11 mouse cellular contexts compared by ENCODE assay signal in genomic region chr19:25123031-25123430, GRCm38 (mm10).
DNase-seq lines count a peak whose midpoint lies in the region; ATAC-seq lines count a peak whose summit lies in the region.
"Had no signal": no experiment of that assay in that cellular context is flagged by ENCODE, and none has a peak within 500 bp of the region (broad histone marks: within the 10 kb centered on the region; RNA-seq: fewer than 3 reads in every experiment).

No protein-coding gene starts in this region.

- peak; percentile 18 for DNase-seq in kidney, postnatal 14 days
- no peak for DNase-seq in kidney, adult 18-20 months
- peak; percentile 12 for DNase-seq in layer of hippocampus, adult 11-12 months (ENCODE audit: low spot score)
- no peak for DNase-seq in hindbrain, embryonic 14.5 days (ENCODE audit: low spot score)
- no peak for DNase-seq in liver

- H3K27ac ChIP-seq in heart, embryonic 11.5 days (ENCODE audit: low read depth, low read length): no peak overlapping the region
- H3K27ac ChIP-seq in midbrain, embryonic 16.5 days (ENCODE audit: low read length): no peak overlapping the region
- H3K27ac ChIP-seq in hindbrain, embryonic 14.5 days: no peak overlapping the region; the same call in 1 of the 2 replicates
- H3K27ac ChIP-seq: liver, embryonic 14.5 days had no signal

- no peak for ATAC-seq in heart, embryonic 11.5 days (replicated peaks; ENCODE audit: insufficient number of reproducible peaks, low FRiP score, low TSS enrichment)
- ATAC-seq in megakaryocyte progenitor cell, adult 5-6 weeks (replicated peaks; ENCODE audit: poor library complexity): 0 out of 2 replicates have a peak, but pooled peaks have one; percentile 23
- ATAC-seq in midbrain, embryonic 16.5 days: no peak
- ATAC-seq in hindbrain, embryonic 14.5 days (ENCODE audit: low FRiP score): no peak
- ATAC-seq: inflammation-experienced regulatory T-cells, adult 6 months had no signal

- no peak overlapping the region for H3K9ac ChIP-seq in heart, embryonic 11.5 days (ENCODE audit: low read depth, low read length)
- H3K9ac ChIP-seq in midbrain, embryonic 16.5 days (ENCODE audit: low read depth, low read length): no peak overlapping the region
- no peak overlapping the region for H3K9ac ChIP-seq in hindbrain, embryonic 14.5 days
- H3K9ac ChIP-seq: liver, embryonic 14.5 days had no signal

- no peaks in the 10 kb centered on the region for H3K36me3 ChIP-seq in heart, embryonic 11.5 days (ENCODE audit: control insufficient read depth, insufficient read depth, low read length)
- H3K36me3 ChIP-seq in midbrain, embryonic 16.5 days (ENCODE audit: control insufficient read depth, insufficient read depth, low read length): no peaks in the 10 kb centered on the region
- no peaks in the 10 kb centered on the region for H3K36me3 ChIP-seq in hindbrain, embryonic 14.5 days (replicated peaks; ENCODE audit: control insufficient read depth, insufficient read depth)
- H3K36me3 ChIP-seq: G1E had no signal

- H3K4me1 ChIP-seq in heart, embryonic 11.5 days (ENCODE audit: control insufficient read depth, insufficient read depth, low read length): peaks cover 6% of the 10 kb centered on the region; the same call in 1 of the 2 replicates
- H3K4me1 ChIP-seq in midbrain, embryonic 16.5 days (ENCODE audit: control insufficient read depth, insufficient read depth, low read length): no peaks in the 10 kb centered on the region
- H3K4me1 ChIP-seq in hindbrain, embryonic 14.5 days (replicated peaks; ENCODE audit: control insufficient read depth, insufficient read depth, low read length): no peaks in the 10 kb centered on the region

- H3K4me3 ChIP-seq in heart, embryonic 11.5 days (ENCODE audit: low read depth, low read length): peak overlapping the region; percentile 6; the same call in 1 of the 2 replicates
- H3K4me3 ChIP-seq in midbrain, embryonic 16.5 days (ENCODE audit: low read depth, low read length): no peak overlapping the region
- H3K4me3 ChIP-seq in hindbrain, embryonic 14.5 days (replicated peaks; ENCODE audit: low read length): no peak overlapping the region

- 32% methylated on average over 13 of the region's 13 CpGs for WGBS in heart, embryonic 11.5 days (ENCODE audit: insufficient replicate concordance)
- WGBS in midbrain, embryonic 16.5 days: 76% methylated on average over 13 of the region's 13 CpGs
- WGBS in hindbrain, embryonic 14.5 days: 70% methylated on average over 13 of the region's 13 CpGs

- peak overlapping the region; percentile 52 for H3K4me2 ChIP-seq in heart, embryonic 11.5 days
- no peak overlapping the region for H3K4me2 ChIP-seq in midbrain, embryonic 16.5 days (ENCODE audit: low read length)
- no peak overlapping the region for H3K4me2 ChIP-seq in hindbrain, embryonic 14.5 days (replicated peaks)

- H3K27me3 ChIP-seq in heart, embryonic 11.5 days (ENCODE audit: control insufficient read depth, insufficient read depth, low read length): no peaks in the 10 kb centered on the region
- no peaks in the 10 kb centered on the region for H3K27me3 ChIP-seq in midbrain, embryonic 16.5 days (ENCODE audit: control insufficient read depth, insufficient read depth, low read depth, low read length)
- no peaks in the 10 kb centered on the region for H3K27me3 ChIP-seq in hindbrain, embryonic 14.5 days (ENCODE audit: control insufficient read depth, insufficient read depth, low read length)

- no peaks in the 10 kb centered on the region for H3K9me3 ChIP-seq in heart, embryonic 11.5 days (replicated peaks; ENCODE audit: control insufficient read depth, low read length)
- H3K9me3 ChIP-seq in midbrain, embryonic 16.5 days (replicated peaks; ENCODE audit: control insufficient read depth, low read length, poor library complexity, severe bottlenecking): no peaks in the 10 kb centered on the region
- H3K9me3 ChIP-seq in hindbrain, embryonic 14.5 days (ENCODE audit: control insufficient read depth, low read length): no peaks in the 10 kb centered on the region

Comparison
In these comparisons a context has a peak if more than half of its experiments do, and no peak if none do; other contexts are left out.
1. DNase-seq: peak in kidney, postnatal 14 days (single experiment) and layer of hippocampus, adult 11-12 months (single experiment); none in kidney, adult 18-20 months (single experiment), hindbrain, embryonic 14.5 days (single experiment) and liver (single experiment).